Mouse (Mus musculus): ENCODE results near the gene Phf5a. TPM values are rescaled to one million over a fixed set of nuclear protein-coding genes. Genes with fewer than 3 reads are reported as not detected.
"Not testable (repeated sequence)": the region's sequence is repeated elsewhere in the genome, so short reads cannot be mapped to it uniquely, and the experiment has no call there.

Phf5a gene
- polyA plus RNA-seq, 2 experiments = 72.6 to 120 TPM

GRCm38 (mm10) chr15:81908767-81909166 lies 37.1 kb upstream of the Phf5a start:
- H3K27ac ChIP-seq; H3K4me2 ChIP-seq (ENCODE audit: low read depth); H3K4me3 ChIP-seq (ENCODE audit: insufficient read depth in 1 of 2, low read depth in 2 of 2, low read length in 2 of 2); H3K27me3 ChIP-seq (ENCODE audit: control insufficient read depth, insufficient read depth, low read length); ATAC-seq (ENCODE audit: insufficient read depth); DNase-seq (ENCODE audit: low read depth in 3 of 3, low spot score in 3 of 3); H3K4me1 ChIP-seq (replicated peaks; ENCODE audit: control insufficient read depth in 2 of 2, insufficient read depth in 2 of 2, low read length in 1 of 2); H3K9me3 ChIP-seq (ENCODE audit: control insufficient read depth, low read length); H3K9ac ChIP-seq (replicated peaks): not testable (repeated sequence)
- peaks cover 67% of the 10 kb centered on the region for H3K36me3 ChIP-seq (replicated peaks; ENCODE audit: control insufficient read depth, insufficient read depth, low read depth)
- 69% methylated on average over 4 of the region's 4 CpGs for WGBS (ENCODE audit: insufficient replicate concordance)
- TF ChIP-seq CTCF (IDR thresholded peaks at IDR 0.05; ENCODE audit: low read depth) = peak; percentile 28; the same call in 1 of the 2 replicates

DNA sequence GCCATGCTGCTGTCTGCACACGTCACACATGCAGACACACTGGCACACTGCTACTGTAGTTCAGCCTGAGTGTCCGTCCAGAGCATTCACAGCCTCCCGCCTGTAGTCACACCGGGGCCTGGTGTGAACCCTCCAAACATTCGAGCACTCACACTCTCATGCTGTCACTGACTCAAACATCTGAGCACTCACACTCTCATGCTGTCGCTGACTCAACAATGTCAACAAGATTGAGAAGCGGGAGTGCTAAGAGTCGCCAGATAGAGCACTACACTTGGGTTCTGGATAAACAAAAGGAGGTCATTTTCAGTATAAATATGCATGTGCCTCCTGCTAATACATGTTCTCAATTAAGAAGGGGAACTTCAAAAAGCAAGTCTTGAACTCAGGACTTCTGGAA lies 36.2 kb upstream of the Phf5a start:
- Histone ChIP-seq H3K27ac (no peak overlapping the region), H3K9ac (replicated peaks) (no peak overlapping the region), H3K27me3 (ENCODE audit: control insufficient read depth, insufficient read depth, low read length) (no peaks in the 10 kb centered on the region), H3K9me3 (ENCODE audit: control insufficient read depth, low read length) (no peaks in the 10 kb centered on the region), H3K4me1 (replicated peaks; ENCODE audit: control insufficient read depth in 2 of 2, insufficient read depth in 2 of 2, low read length in 1 of 2) (no peaks in the 10 kb centered on the region), H3K4me2 (ENCODE audit: low read depth) (no peak overlapping the region), H3K36me3 (replicated peaks; ENCODE audit: control insufficient read depth, insufficient read depth, low read depth) (peaks cover 64% of the 10 kb centered on the region), H3K4me3 (ENCODE audit: insufficient read depth in 1 of 2, low read depth in 2 of 2, low read length in 2 of 2) (no peak overlapping the region)
- WGBS (ENCODE audit: insufficient replicate concordance) = 80% methylated on average over 8 of the region's 8 CpGs
- TF ChIP-seq CTCF (IDR thresholded peaks at IDR 0.05; ENCODE audit: low read depth) (no peak), EP300 (IDR thresholded peaks at IDR 0.05; ENCODE audit: low read depth) (no peak)
- ATAC-seq (ENCODE audit: insufficient read depth) (no peak), DNase-seq (ENCODE audit: low read depth in 3 of 3, low spot score in 3 of 3) (no peak)

GRCm38 (mm10) chr15:81904939-81905338 lies 33.2 kb upstream of the Phf5a start:
- peak; percentile 86 for TF ChIP-seq CTCF (IDR thresholded peaks at IDR 0.05; ENCODE audit: low read depth)
- no peak for TF ChIP-seq EP300 (IDR thresholded peaks at IDR 0.05; ENCODE audit: low read depth)
- Histone ChIP-seq H3K9me3 (ENCODE audit: control insufficient read depth, low read length) (no peaks in the 10 kb centered on the region), H3K36me3 (replicated peaks; ENCODE audit: control insufficient read depth, insufficient read depth, low read depth) (peaks cover 53% of the 10 kb centered on the region), H3K4me3 (ENCODE audit: insufficient read depth in 1 of 2, low read depth in 2 of 2, low read length in 2 of 2) (no peak overlapping the region), H3K4me2 (ENCODE audit: low read depth) (no peak overlapping the region), H3K4me1 (replicated peaks; ENCODE audit: control insufficient read depth in 2 of 2, insufficient read depth in 2 of 2, low read length in 1 of 2) (no peaks in the 10 kb centered on the region), H3K9ac (replicated peaks) (no peak overlapping the region), H3K27me3 (ENCODE audit: control insufficient read depth, insufficient read depth, low read length) (no peaks in the 10 kb centered on the region), H3K27ac (no peak overlapping the region)
- DNase-seq (ENCODE audit: low read depth in 3 of 3, low spot score in 3 of 3) (peak; percentile 43 to 64 (median 54)), ATAC-seq (ENCODE audit: insufficient read depth) (peak; percentile 18; the same call in 1 of the 2 replicates)
- WGBS (ENCODE audit: insufficient replicate concordance) = 23% methylated on average over 2 of the region's 2 CpGs

GRCm38 (mm10) chr15:81898751-81899150 lies 27.0 kb upstream of the Phf5a start:
- no peak overlapping the region for H3K4me3 ChIP-seq (ENCODE audit: insufficient read depth in 1 of 2, low read depth in 2 of 2, low read length in 2 of 2)
- ATAC-seq (ENCODE audit: insufficient read depth) = no peak
- no peak for DNase-seq (ENCODE audit: low read depth in 3 of 3, low spot score in 3 of 3)
- no peaks in the 10 kb centered on the region for H3K9me3 ChIP-seq (ENCODE audit: control insufficient read depth, low read length)
- WGBS (ENCODE audit: insufficient replicate concordance) = 78% methylated on average over 2 of the region's 2 CpGs
- H3K36me3 ChIP-seq (replicated peaks; ENCODE audit: control insufficient read depth, insufficient read depth, low read depth) = peaks cover 31% of the 10 kb centered on the region
- H3K9ac ChIP-seq (replicated peaks) = no peak overlapping the region
- H3K27me3 ChIP-seq (ENCODE audit: control insufficient read depth, insufficient read depth, low read length) = no peaks in the 10 kb centered on the region
- H3K27ac ChIP-seq = no peak overlapping the region
- H3K4me1 ChIP-seq (replicated peaks; ENCODE audit: control insufficient read depth in 2 of 2, insufficient read depth in 2 of 2, low read length in 1 of 2) = 0 out of 4 replicates have a peak, but pooled peaks cover 0 to 2% of the 10 kb centered on the region in 2 experiments
- no peak for TF ChIP-seq EP300 (IDR thresholded peaks at IDR 0.05; ENCODE audit: low read depth)
- TF ChIP-seq CTCF (IDR thresholded peaks at IDR 0.05; ENCODE audit: low read depth) = no peak
- no peak overlapping the region for H3K4me2 ChIP-seq (ENCODE audit: low read depth)

DNA sequence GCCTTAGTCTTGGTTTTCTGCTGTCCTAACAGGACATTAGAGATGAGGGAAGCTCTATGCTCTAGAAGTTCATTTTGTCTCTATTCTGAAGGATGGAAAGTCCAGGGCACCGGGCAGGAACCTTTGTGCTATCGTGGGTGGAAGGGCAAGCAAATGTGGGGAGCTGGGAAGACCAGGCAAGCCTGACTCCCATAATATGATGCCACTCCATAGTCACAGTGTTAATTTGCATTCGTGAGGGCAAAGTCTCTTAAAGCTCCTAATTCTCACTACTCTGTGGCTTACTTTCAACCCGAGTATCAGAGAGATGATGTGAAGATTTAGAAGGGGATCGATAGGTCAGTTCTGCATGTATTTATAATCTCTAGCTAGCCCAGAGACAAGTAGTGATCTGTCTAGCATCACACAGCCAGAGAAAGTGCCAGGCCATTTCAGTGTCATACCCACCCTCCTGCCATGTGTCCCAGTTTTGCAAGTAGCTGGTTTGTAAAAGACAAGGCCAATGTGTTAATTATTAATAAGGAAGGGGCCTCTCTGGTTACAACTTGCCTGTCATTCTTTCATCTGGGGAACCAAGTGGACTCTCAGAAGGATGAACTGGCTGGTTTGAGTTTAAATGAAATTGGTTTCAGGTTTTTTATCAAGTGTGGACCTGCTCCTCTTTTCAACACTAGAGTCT lies 26.0 kb upstream of the Phf5a start:
- Histone ChIP-seq H3K27ac (no peak overlapping the region), H3K9ac (replicated peaks) (0 out of 2 replicates have a peak overlapping the region, but pooled peaks have one; percentile 9), H3K4me1 (replicated peaks; ENCODE audit: control insufficient read depth in 2 of 2, insufficient read depth in 2 of 2, low read length in 1 of 2) (peaks cover 0 to 2% of the 10 kb centered on the region in 2 experiments; a peak in 2 of 4 replicates), H3K9me3 (ENCODE audit: control insufficient read depth, low read length) (no peaks in the 10 kb centered on the region), H3K27me3 (ENCODE audit: control insufficient read depth, insufficient read depth, low read length) (no peaks in the 10 kb centered on the region), H3K4me2 (ENCODE audit: low read depth) (no peak overlapping the region), H3K36me3 (replicated peaks; ENCODE audit: control insufficient read depth, insufficient read depth, low read depth) (peaks cover 29% of the 10 kb centered on the region), H3K4me3 (ENCODE audit: insufficient read depth in 1 of 2, low read depth in 2 of 2, low read length in 2 of 2) (no peak overlapping the region)
- TF ChIP-seq EP300 (IDR thresholded peaks at IDR 0.05; ENCODE audit: low read depth) (no peak), CTCF (IDR thresholded peaks at IDR 0.05; ENCODE audit: low read depth) (no peak)
- DNase-seq (ENCODE audit: low read depth in 3 of 3, low spot score in 3 of 3) (no peak), ATAC-seq (ENCODE audit: insufficient read depth) (0 out of 2 replicates have a peak, but pooled peaks have one; percentile 13)
- WGBS (ENCODE audit: insufficient replicate concordance) = 75% methylated on average over 5 of the region's 5 CpGs
